ENCODE assay signal across 27 mouse cellular contexts in genomic region chr2:81513030-81513579, GRCm38 (mm10).
DNase-seq lines count a peak whose midpoint lies in the region; ATAC-seq and TF ChIP-seq lines count a peak whose summit lies in the region.
"Had no signal": no experiment of that assay in that cellular context is flagged by ENCODE, and none has a peak within 500 bp of the region (broad histone marks: within the 10 kb centered on the region; RNA-seq: fewer than 3 reads in every experiment).

No protein-coding gene starts in this region.

- TF ChIP-seq CTCF in layer of hippocampus, adult 2 months (conservative IDR thresholded peaks at IDR 0.05), result 0 out of 2 replicates have a peak, but pooled peaks have one; percentile 13
- peak; percentile 4; the same call in 1 of the 2 replicates for TF ChIP-seq CTCF in midbrain, postnatal 0 days (IDR thresholded peaks at IDR 0.05)

- H3K4me1 ChIP-seq in forebrain, embryonic 16.5 days (replicated peaks; ENCODE audit: control insufficient read depth, insufficient read depth, low read length), result no peaks in the 10 kb centered on the region
- no peaks in the 10 kb centered on the region for H3K4me1 ChIP-seq in forebrain, embryonic 15.5 days
- H3K4me1 ChIP-seq in midbrain, postnatal 0 days (ENCODE audit: insufficient read depth, low read length), result no peaks in the 10 kb centered on the region
- no peaks in the 10 kb centered on the region for H3K4me1 ChIP-seq in midbrain, embryonic 11.5 days (ENCODE audit: control insufficient read depth, insufficient read depth, low read length)
- H3K4me1 ChIP-seq in kidney, embryonic 15.5 days, result no peaks in the 10 kb centered on the region
- H3K4me1 ChIP-seq: embryonic facial prominence, embryonic 10.5 days; embryonic facial prominence, embryonic 13.5 days; forebrain, embryonic 13.5 days; heart, embryonic 12.5 days; heart, embryonic 15.5 days; hindbrain, embryonic 10.5 days; hindbrain, embryonic 13.5 days had no signal

- H3K4me2 ChIP-seq in forebrain, embryonic 16.5 days (ENCODE audit: low read length), result no peak overlapping the region
- H3K4me2 ChIP-seq in forebrain, embryonic 15.5 days (replicated peaks), result no peak overlapping the region
- no peak overlapping the region for H3K4me2 ChIP-seq in midbrain, postnatal 0 days (ENCODE audit: low read depth, low read length, poor library complexity, severe bottlenecking)
- no peak overlapping the region for H3K4me2 ChIP-seq in midbrain, embryonic 11.5 days
- H3K4me2 ChIP-seq in kidney, embryonic 15.5 days, result no peak overlapping the region
- H3K4me2 ChIP-seq: embryonic facial prominence, embryonic 13.5 days; forebrain, embryonic 13.5 days; heart, embryonic 12.5 days; heart, embryonic 15.5 days; hindbrain, embryonic 13.5 days had no signal

- no peaks in the 10 kb centered on the region for H3K9me3 ChIP-seq in forebrain, embryonic 16.5 days (ENCODE audit: control insufficient read depth, low read length)
- H3K9me3 ChIP-seq in forebrain, embryonic 15.5 days, result no peaks in the 10 kb centered on the region
- H3K9me3 ChIP-seq in midbrain, postnatal 0 days (ENCODE audit: low read length), result no peaks in the 10 kb centered on the region
- no peaks in the 10 kb centered on the region for H3K9me3 ChIP-seq in midbrain, embryonic 11.5 days (ENCODE audit: control insufficient read depth, low read length)
- no peaks in the 10 kb centered on the region for H3K9me3 ChIP-seq in kidney, embryonic 15.5 days (replicated peaks)
- H3K9me3 ChIP-seq: embryonic facial prominence, embryonic 10.5 days; embryonic facial prominence, embryonic 13.5 days; forebrain, embryonic 13.5 days; heart, embryonic 12.5 days; heart, embryonic 15.5 days; hindbrain, embryonic 10.5 days; hindbrain, embryonic 13.5 days had no signal

- 92% methylated on average over 4 of the region's 4 CpGs for WGBS in forebrain, embryonic 16.5 days
- 91% methylated on average over 4 of the region's 4 CpGs for WGBS in forebrain, embryonic 15.5 days
- 90% methylated on average over 4 of the region's 4 CpGs for WGBS in midbrain, postnatal 0 days
- 94% methylated on average over 4 of the region's 4 CpGs for WGBS in midbrain, embryonic 11.5 days
- WGBS in kidney, embryonic 15.5 days, result 87% methylated on average over 4 of the region's 4 CpGs

- H3K4me3 ChIP-seq in forebrain, embryonic 16.5 days (replicated peaks; ENCODE audit: low read length), result no peak overlapping the region
- H3K4me3 ChIP-seq in forebrain, embryonic 15.5 days, result no peak overlapping the region
- no peak overlapping the region for H3K4me3 ChIP-seq in layer of hippocampus, adult 2 months
- H3K4me3 ChIP-seq in midbrain, postnatal 0 days (ENCODE audit: low read depth, low read length), result no peak overlapping the region
- H3K4me3 ChIP-seq in midbrain, embryonic 11.5 days (ENCODE audit: low read depth, low read length), result no peak overlapping the region
- no peak overlapping the region for H3K4me3 ChIP-seq in kidney, embryonic 15.5 days (replicated peaks)
- H3K4me3 ChIP-seq: embryonic facial prominence, embryonic 10.5 days; embryonic facial prominence, embryonic 13.5 days; erythroblast, embryonic 14.5 days; forebrain, embryonic 13.5 days; heart, embryonic 12.5 days; heart, embryonic 15.5 days; hindbrain, embryonic 10.5 days; hindbrain, embryonic 13.5 days had no signal

- H3K27ac ChIP-seq in forebrain, embryonic 16.5 days (ENCODE audit: low read length), result no peak overlapping the region
- no peak overlapping the region for H3K27ac ChIP-seq in forebrain, embryonic 15.5 days (replicated peaks)
- no peak overlapping the region for H3K27ac ChIP-seq in layer of hippocampus, adult 2 months
- H3K27ac ChIP-seq in midbrain, postnatal 0 days (ENCODE audit: low read depth, low read length), result no peak overlapping the region
- H3K27ac ChIP-seq in midbrain, embryonic 11.5 days (ENCODE audit: low read depth, low read length), result no peak overlapping the region
- H3K27ac ChIP-seq in kidney, embryonic 15.5 days, result no peak overlapping the region
- H3K27ac ChIP-seq: embryonic facial prominence, embryonic 10.5 days; embryonic facial prominence, embryonic 13.5 days; forebrain, embryonic 13.5 days; heart, embryonic 15.5 days; hindbrain, embryonic 10.5 days; hindbrain, embryonic 13.5 days had no signal

- DNase-seq in layer of hippocampus, adult 2 months (ENCODE audit: low spot score in 2 of 2), result no peak
- no peak for DNase-seq in layer of hippocampus, postnatal 36 days
- DNase-seq in midbrain, postnatal 0 days (ENCODE audit: low spot score), result no peak
- DNase-seq in midbrain, embryonic 11.5 days (ENCODE audit: low spot score, missing footprints), result no peak
- DNase-seq: adrenal gland, postnatal 14 days; cerebellum, adult 11-12 months; cerebellum, adult 8-10 months; cerebellum, postnatal 10 days; cerebellum, postnatal 36 days; embryo, embryonic 11 days; gastrocnemius, postnatal 25 days; heart, adult 18-20 months; heart, postnatal 10 days; heart, postnatal 36 days had no signal

- no peaks in the 10 kb centered on the region for H3K36me3 ChIP-seq in forebrain, embryonic 16.5 days (ENCODE audit: control insufficient read depth, insufficient read depth)
- no peaks in the 10 kb centered on the region for H3K36me3 ChIP-seq in forebrain, embryonic 15.5 days
- H3K36me3 ChIP-seq in midbrain, postnatal 0 days (ENCODE audit: insufficient read depth, low read length), result no peaks in the 10 kb centered on the region
- no peaks in the 10 kb centered on the region for H3K36me3 ChIP-seq in midbrain, embryonic 11.5 days (ENCODE audit: control insufficient read depth, insufficient read depth, low read length)
- no peaks in the 10 kb centered on the region for H3K36me3 ChIP-seq in kidney, embryonic 15.5 days
- H3K36me3 ChIP-seq: embryonic facial prominence, embryonic 10.5 days; embryonic facial prominence, embryonic 13.5 days; heart, embryonic 12.5 days; heart, embryonic 15.5 days; hindbrain, embryonic 10.5 days; hindbrain, embryonic 13.5 days had no signal

- ATAC-seq in forebrain, embryonic 16.5 days, result peak; percentile 54; the same call in 1 of the 2 replicates
- ATAC-seq in forebrain, embryonic 15.5 days (replicated peaks), result no peak
- no peak for ATAC-seq in midbrain, postnatal 0 days (ENCODE audit: low FRiP score)
- ATAC-seq in midbrain, embryonic 11.5 days (ENCODE audit: low FRiP score), result no peak
- ATAC-seq in kidney, embryonic 15.5 days (replicated peaks; ENCODE audit: low FRiP score), result no peak
- ATAC-seq: activated CD4-positive, CD25-positive, alpha-beta regulatory T cell, adult 4 months; forebrain, embryonic 13.5 days; hindbrain, embryonic 16.5 days had no signal

- H3K9ac ChIP-seq in forebrain, embryonic 16.5 days (replicated peaks; ENCODE audit: low read depth, low read length), result no peak overlapping the region
- H3K9ac ChIP-seq in forebrain, embryonic 15.5 days (replicated peaks), result no peak overlapping the region
- no peak overlapping the region for H3K9ac ChIP-seq in midbrain, postnatal 0 days (replicated peaks; ENCODE audit: low read length, poor library complexity, severe bottlenecking)
- no peak overlapping the region for H3K9ac ChIP-seq in midbrain, embryonic 11.5 days (ENCODE audit: low read length)
- no peak overlapping the region for H3K9ac ChIP-seq in kidney, embryonic 15.5 days
- H3K9ac ChIP-seq: embryonic facial prominence, embryonic 13.5 days; forebrain, embryonic 13.5 days; heart, embryonic 12.5 days; heart, embryonic 15.5 days; hindbrain, embryonic 13.5 days had no signal

- no peaks in the 10 kb centered on the region for H3K27me3 ChIP-seq in forebrain, embryonic 16.5 days (replicated peaks; ENCODE audit: control insufficient read depth, insufficient read depth, low read length)
- no peaks in the 10 kb centered on the region for H3K27me3 ChIP-seq in forebrain, embryonic 15.5 days
- H3K27me3 ChIP-seq in midbrain, postnatal 0 days (ENCODE audit: insufficient read depth, low read length), result no peaks in the 10 kb centered on the region
- no peaks in the 10 kb centered on the region for H3K27me3 ChIP-seq in midbrain, embryonic 11.5 days (ENCODE audit: control insufficient read depth, insufficient read depth, low read length)
- H3K27me3 ChIP-seq in kidney, embryonic 15.5 days, result no peaks in the 10 kb centered on the region
- H3K27me3 ChIP-seq: embryonic facial prominence, embryonic 13.5 days; forebrain, embryonic 13.5 days; heart, embryonic 12.5 days; heart, embryonic 15.5 days; hindbrain, embryonic 13.5 days had no signal
